Mouse (Mus musculus) urinary bladder, adult 18-20 months (tissue): ENCODE data around the gene Acly.

Experiments
- DNase-seq, 2 experiments: peaks; one replicate each; pipeline ENCODE4 v3.0.0; 2022; ENCODE audit warnings: low spot score in 2 of 2, mixed read lengths in 2 of 2

The Acly gene

GRCm38 (mm10) chr11:100510556-100510955 is 17.2 kb downstream of the Acly start:
- DNase-seq = no peak

DNA sequence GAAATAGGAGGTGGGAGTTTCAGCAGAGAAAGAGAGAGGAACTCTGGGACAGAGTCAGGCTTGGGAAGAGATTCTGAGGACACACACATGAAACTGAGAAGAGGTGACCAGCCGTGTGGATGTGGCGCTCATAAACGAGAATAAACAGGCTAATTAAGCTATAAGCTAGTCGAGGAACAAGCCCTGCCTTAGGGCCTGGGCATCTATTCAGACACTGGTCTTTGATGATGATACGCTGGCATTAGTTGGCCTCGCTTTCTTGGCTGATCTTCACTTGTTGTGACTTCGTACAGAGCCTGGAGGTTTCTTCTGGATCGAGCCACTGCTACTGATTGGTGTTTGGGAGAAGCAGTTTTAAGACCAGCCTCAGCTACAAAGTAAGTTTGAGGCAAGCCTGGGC is 21.8 kb downstream of the Acly start:
- no peak for DNase-seq

GRCm38 (mm10) chr11:100504990-100505660 is 22.7 kb downstream of the Acly start:
- DNase-seq = no peak

- DNase-seq = no peak
These were observed 26.5 kb downstream of the Acly start for GRCm38 (mm10) chr11:100501321-100501720.

DNA sequence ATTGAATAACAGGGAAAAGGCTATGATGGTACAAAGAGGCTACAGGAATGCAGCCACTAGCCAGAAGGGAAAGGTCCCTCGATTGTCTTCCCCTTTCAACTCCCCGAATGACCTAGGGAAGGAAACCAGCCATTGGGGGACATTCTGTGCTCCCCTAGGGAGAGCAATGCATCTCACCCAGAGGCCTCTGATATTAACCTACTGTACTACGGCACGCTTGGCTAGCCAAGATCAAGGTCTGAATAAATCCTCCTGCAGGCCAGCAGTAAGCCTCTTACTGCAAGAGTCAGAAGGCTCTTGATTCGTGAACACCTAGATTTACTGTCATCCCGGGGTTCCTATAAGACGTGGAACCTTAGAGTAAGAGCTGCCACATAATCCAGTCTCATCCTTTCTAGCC is 27.1 kb downstream of the Acly start:
- DNase-seq = no peak

DNA sequence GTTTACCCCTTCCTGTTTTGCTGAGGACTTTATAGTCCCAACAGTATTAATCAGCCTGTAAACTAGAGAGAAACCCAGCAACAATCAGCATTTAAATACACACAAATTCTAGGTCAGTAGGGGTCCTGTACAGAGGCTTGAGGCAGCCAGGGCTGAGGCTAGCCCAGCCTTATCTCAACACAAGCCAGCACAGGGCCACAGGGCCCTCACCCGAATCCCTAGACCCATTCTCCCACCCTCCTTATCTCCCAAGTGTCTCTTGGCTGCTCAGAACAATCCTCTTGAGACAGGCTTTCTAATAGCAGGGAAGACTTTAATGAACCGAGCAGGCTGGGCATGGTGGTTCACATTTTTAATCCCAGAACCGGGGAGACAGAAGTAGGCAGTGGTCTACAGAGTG is 27.6 kb downstream of the Acly start:
- DNase-seq = no peak

- DNase-seq = no peak
These were observed 34.0 kb downstream of the Acly start for GRCm38 (mm10) chr11:100493771-100494170.

GRCm38 (mm10) chr11:100490951-100491350 is 36.8 kb downstream of the Acly start:
- DNase-seq = no peak

- no peak for DNase-seq
These were observed 41.8 kb downstream of the Acly start for GRCm38 (mm10) chr11:100485801-100486538.

GRCm38 (mm10) chr11:100484461-100484860 is 43.3 kb downstream of the Acly start:
- no peak for DNase-seq

DNA sequence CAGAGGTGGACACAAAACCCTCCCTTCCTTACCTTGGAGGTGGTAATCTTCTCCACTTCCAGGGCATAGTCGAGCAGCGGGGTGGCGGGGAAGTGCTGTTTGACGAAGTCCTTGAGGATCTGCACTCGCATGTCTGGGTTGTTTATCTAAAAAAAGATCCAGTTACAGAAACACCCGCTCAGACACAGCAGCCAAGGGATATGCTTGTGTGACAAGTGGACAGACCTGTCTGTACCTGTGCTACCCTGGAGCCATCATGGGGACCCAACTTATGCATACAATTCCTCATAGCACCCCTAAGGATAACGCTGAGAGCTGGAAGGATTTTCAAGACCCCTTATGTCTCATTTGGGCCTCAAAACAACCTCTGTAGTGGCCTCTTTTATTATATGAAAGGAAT is 48.6 kb downstream of the Acly start:
- peak; percentile 18 to 24 for DNase-seq

DNA sequence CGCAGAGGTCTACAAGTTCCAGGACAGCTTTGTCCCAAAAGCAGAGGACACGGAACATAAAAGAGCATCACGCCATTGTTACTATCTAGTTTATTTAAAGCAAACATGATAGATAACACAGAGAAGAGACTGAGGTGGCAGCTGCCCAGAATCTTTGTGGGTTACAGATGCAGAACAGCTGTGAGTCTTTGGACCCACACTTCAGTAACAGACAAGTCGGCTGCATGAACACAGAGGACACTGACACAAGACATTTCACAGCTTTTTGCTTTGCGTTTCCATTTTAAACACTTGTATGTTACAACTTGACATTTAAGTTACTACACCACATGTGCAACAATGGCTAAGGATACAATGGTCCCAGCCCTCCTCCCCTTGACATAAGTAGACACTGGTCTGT is 51.5 kb downstream of the Acly start:
- no peak for DNase-seq

GRCm38 (mm10) chr11:100472935-100473295 is 54.9 kb downstream of the Acly start:
- DNase-seq = no peak

GRCm38 (mm10) chr11:100472197-100472934 is 55.4 kb downstream of the Acly start, which contains the start of gene Klhl11:
TSS of gene Klhl11 (minus strand) at chr11:100472741.
- DNase-seq = peak; percentile 78 to 85

DNA sequence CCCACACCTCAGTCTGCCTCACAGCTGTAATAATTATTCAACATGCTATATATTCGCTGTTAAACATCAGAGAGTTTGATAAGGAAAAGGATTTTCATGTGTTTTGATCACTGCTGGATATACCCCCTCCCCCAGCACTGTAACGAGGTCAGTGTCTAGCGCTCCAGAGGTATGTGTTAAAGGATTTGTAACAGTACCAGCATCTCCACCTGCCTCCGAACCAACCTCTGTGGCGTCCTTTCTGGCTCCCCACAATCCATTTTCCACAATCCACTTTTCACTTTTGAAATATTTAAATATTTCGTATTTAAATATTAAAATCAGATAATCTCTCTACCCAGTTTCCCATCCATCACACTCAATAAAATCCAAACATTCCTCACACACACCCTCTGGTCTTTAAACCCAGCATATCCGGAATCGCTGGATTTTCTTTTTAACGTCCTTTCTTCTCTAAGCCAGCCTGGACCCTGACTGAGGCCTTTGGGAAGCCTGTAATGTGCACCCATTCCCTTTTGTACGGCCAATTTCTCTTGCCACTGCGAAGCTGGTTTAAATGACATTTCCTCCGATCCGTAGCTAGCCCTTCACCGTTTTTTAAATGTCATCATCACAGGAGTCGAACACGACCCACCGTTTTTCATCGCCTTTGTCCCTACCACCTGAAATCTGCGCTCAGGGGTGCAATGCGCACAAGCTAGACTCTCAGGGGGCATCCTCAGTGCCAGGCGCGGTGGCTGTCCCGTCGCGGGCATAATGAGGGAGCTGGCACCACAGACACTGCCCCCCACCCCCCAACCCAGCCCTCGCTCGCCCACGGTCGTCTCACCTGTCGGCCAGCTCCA is 56.2 kb downstream of the Acly start:
- DNase-seq = no peak

GRCm38 (mm10) chr11:100465833-100466232 is 62.0 kb downstream of the Acly start:
- DNase-seq = no peak

- DNase-seq = no peak
These were observed 62.5 kb downstream of the Acly start for GRCm38 (mm10) chr11:100465229-100465792.

GRCm38 (mm10) chr11:100462699-100463098 is 65.1 kb downstream of the Acly start:
- DNase-seq = no peak

GRCm38 (mm10) chr11:100457711-100458110 is 70.1 kb downstream of the Acly start:
- no peak for DNase-seq

GRCm38 (mm10) chr11:100457247-100457646 is 70.6 kb downstream of the Acly start:
- DNase-seq = no peak

- DNase-seq = no peak
These were observed 85.2 kb downstream of the Acly start for GRCm38 (mm10) chr11:100442625-100443024.
